Mouse (Mus musculus) lung, postnatal 0 days (tissue): ENCODE measurements around the gene Krt33a. TPM values are rescaled to one million over a fixed set of nuclear protein-coding genes. Genes with fewer than 3 reads are reported as not detected.

Experiments
- ATAC-seq: fragments of 200-750 bp; cut with Nextera tagmentation; 2 replicates; pipeline ENCODE4 v1.8.0; 2017; ENCODE audit warnings: moderate library complexity
- DNase-seq: peaks from one replicate; pipeline ENCODE4 v3.0.0-alpha.2; 2016; ENCODE audit warnings: low spot score
- H3K27ac ChIP-seq: fragments of 300-500 bp; sonication (generic); 2 replicates; pipeline ENCODE4 v1.5.1; 2014; ENCODE audit warnings: antibody characterized with exemption, mild to moderate bottlenecking, low read length, mixed read lengths
- H3K27me3 ChIP-seq: fragments of 300-500 bp; sonication (generic); replicated peaks from 2 replicates; pipeline ENCODE4 v1.6.1; 2014; ENCODE audit warnings: low read length, mixed read lengths; ENCODE audit not compliant: insufficient read depth
- H3K36me3 ChIP-seq: fragments of 300-500 bp; sonication (generic); 2 replicates; pipeline ENCODE4 v1.6.1; 2014; ENCODE audit warnings: low read length, mixed read lengths; ENCODE audit not compliant: insufficient read depth
- H3K4me1 ChIP-seq: fragments of 300-500 bp; sonication (generic); 2 replicates; pipeline ENCODE4 v1.6.1; 2014; ENCODE audit warnings: antibody characterized with exemption, low read depth, low read length, mixed read lengths; ENCODE audit not compliant: insufficient read depth
- H3K4me2 ChIP-seq: fragments of 300-500 bp; sonication (generic); replicated peaks from 2 replicates; pipeline ENCODE4 v1.6.1; 2014; ENCODE audit warnings: low read depth, mild to moderate bottlenecking, low read length, moderate library complexity, mixed read lengths
- H3K4me3 ChIP-seq: fragments of 300-500 bp; sonication (generic); 2 replicates; pipeline ENCODE4 v1.5.1; 2014; ENCODE audit warnings: low read depth, low read length
- H3K9ac ChIP-seq: fragments of 300-500 bp; sonication (generic); replicated peaks from 2 replicates; pipeline ENCODE4 v1.6.1; 2014; ENCODE audit warnings: low read depth, mild to moderate bottlenecking
- H3K9me3 ChIP-seq: fragments of 300-500 bp; sonication (generic); 2 replicates; pipeline ENCODE4 v1.6.1; 2016; ENCODE audit warnings: low read length, mixed read lengths
- CTCF ChIP-seq: IDR thresholded peaks from 2 replicates; pipeline ENCODE4 v1.5.1; 2016; ENCODE audit warnings: antibody characterized with exemption, mild to moderate bottlenecking
- EP300 ChIP-seq: IDR thresholded peaks from 2 replicates; pipeline ENCODE4 v1.6.1; 2016; ENCODE audit warnings: antibody characterized with exemption, mild to moderate bottlenecking, control low read depth
- WGBS: fragments of 180-500 bp; shearing (Covaris S2); extraction: QIAGEN DNeasy Blood & Tissue Kit; methylation state at CpG from one replicate; pipeline ENCODE4 v1.1.7; 2014; 5-methylcytosine and 5-hydroxymethylcytosine counted together
- polyA plus RNA-seq: library from polyadenylated mRNA; unstranded; fragments of >200 nt; fragmentation: Nextera tagmentation; extraction: Ambion mirVana; gene quantifications from 2 replicates; pipeline ENCODE4 v1.2.1, GENCODE M21; 2015

Gene Krt33a
- polyA plus RNA-seq, 1 experiment from 2014 or later = 0.23 TPM

DNA sequence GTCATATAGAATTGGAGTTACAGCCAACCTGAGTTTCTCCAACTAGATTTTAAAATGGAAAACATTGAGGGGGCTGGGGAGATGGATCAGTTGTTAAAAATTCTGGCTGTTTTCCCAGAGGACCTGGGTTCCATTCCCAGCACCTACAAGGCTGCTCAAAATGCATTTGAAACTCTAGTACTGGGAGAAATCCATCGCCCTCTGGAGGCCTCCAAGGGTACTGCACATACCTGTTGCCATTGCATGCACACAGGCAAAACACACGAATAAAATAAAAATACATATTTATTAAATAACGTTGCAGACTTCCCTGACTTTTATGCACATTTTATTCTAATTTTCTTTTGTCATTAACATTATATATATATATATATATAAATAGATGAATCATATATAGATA, 9.4 kb downstream of the Krt33a start:
- no peak for DNase-seq
- no peaks in the 10 kb centered on the region for H3K4me1 ChIP-seq
- no peaks in the 10 kb centered on the region for H3K9me3 ChIP-seq
- no peak overlapping the region for H3K9ac ChIP-seq
- no peak overlapping the region for H3K27ac ChIP-seq
- H3K4me2 ChIP-seq = no peak overlapping the region
- 56% methylated on average over 3 of the region's 3 CpGs for WGBS
- H3K36me3 ChIP-seq = no peaks in the 10 kb centered on the region
- no peak for ATAC-seq
- TF ChIP-seq EP300 = no peak
- TF ChIP-seq CTCF = peak; percentile 54
- H3K4me3 ChIP-seq = no peak overlapping the region
- no peaks in the 10 kb centered on the region for H3K27me3 ChIP-seq

DNA sequence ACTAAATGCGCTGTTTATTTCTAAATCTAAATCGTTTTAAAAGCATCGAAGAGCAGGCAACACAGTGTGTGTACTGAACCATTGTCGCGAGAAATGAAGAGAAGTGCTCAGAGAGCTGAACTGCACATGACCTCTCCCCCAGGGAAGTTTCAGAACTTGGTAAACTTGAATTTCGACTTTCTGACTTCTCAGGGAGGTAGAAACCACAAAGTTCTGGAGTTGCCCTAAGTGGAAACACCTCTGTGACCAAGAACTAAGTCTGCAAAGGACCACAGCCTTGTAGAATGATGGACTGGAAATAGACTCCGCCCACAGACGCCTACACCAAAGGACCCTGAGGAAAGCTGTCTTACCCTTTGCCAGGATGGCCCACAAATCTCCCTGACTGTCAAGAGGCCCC, 10.1 kb downstream of the Krt33a start:
- H3K27me3 ChIP-seq = no peaks in the 10 kb centered on the region
- peak; percentile 55 for ATAC-seq

DNA sequence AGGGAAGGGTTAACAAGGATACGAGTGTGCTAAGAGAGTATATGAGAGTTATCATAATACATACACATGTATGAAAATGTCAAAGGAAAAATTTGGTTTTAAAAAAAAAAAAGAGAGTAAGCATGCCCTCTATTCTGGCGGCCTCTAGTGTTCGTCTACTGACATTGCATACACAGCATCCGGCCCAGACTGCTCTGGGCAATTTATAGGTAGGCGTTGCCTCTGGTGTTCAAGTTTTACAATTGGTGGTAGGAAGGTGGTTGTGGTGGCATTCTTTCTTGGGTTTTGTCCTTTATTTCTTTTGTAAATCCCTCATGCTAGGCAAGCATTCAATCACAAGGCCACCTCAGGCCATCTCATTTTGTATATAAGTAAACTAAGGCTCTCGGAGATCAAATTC, 11.2 kb downstream of the Krt33a start:
- Histone ChIP-seq H3K9me3 (no peaks in the 10 kb centered on the region), H3K4me3 (no peak overlapping the region), H3K27ac (no peak overlapping the region), H3K9ac (no peak overlapping the region), H3K27me3 (no peaks in the 10 kb centered on the region), H3K36me3 (no peaks in the 10 kb centered on the region), H3K4me2 (no peak overlapping the region), H3K4me1 (no peaks in the 10 kb centered on the region)
- no peak for ATAC-seq
- WGBS = 20% methylated on average over 6 of the region's 6 CpGs
- no peak for TF ChIP-seq EP300
- peak; percentile 86 for TF ChIP-seq CTCF
- peak; percentile 79 for DNase-seq

More for the DNA sequence above, 10.1 kb downstream of the Krt33a start:
- no peak overlapping the region for H3K27ac ChIP-seq
- H3K4me2 ChIP-seq = no peak overlapping the region
- H3K9ac ChIP-seq = no peak overlapping the region
- WGBS = 54% methylated on average over 8 of the region's 8 CpGs
- DNase-seq = peak; percentile 54
- no peaks in the 10 kb centered on the region for H3K36me3 ChIP-seq
- TF ChIP-seq EP300 (no peak), CTCF (no peak)
- no peaks in the 10 kb centered on the region for H3K9me3 ChIP-seq
- H3K4me1 ChIP-seq = no peaks in the 10 kb centered on the region
- H3K4me3 ChIP-seq = no peak overlapping the region

DNA sequence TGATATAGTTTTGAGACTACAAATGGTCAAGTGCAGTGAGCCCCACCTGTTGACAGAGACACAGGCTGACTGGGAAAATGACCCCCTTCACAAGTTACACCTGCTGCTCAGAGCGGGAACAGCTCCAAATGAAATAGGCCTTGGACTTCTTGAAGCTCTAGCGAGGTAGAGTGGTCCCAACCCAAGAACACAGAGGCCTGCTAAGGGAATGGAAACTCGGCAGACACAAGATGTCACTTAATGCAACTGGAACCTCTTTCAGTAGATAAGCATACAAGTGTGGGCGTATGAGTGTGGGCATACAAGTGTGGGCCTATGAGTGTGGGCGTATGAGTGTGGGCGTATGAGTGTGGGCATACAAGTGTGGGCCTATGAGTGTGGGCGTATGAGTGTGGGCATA, 16.9 kb downstream of the Krt33a start:
- Histone ChIP-seq H3K4me2 (no peak overlapping the region), H3K4me3 (no peak overlapping the region), H3K27ac (no peak overlapping the region), H3K36me3 (no peaks in the 10 kb centered on the region), H3K4me1 (no peaks in the 10 kb centered on the region), H3K27me3 (no peaks in the 10 kb centered on the region), H3K9ac (no peak overlapping the region), H3K9me3 (no peaks in the 10 kb centered on the region)
- 65% methylated on average over 7 of the region's 7 CpGs for WGBS
- TF ChIP-seq CTCF (no peak), EP300 (no peak)
- DNase-seq = no peak
- ATAC-seq = 0 out of 2 replicates have a peak, but pooled peaks have one; percentile 17

DNA sequence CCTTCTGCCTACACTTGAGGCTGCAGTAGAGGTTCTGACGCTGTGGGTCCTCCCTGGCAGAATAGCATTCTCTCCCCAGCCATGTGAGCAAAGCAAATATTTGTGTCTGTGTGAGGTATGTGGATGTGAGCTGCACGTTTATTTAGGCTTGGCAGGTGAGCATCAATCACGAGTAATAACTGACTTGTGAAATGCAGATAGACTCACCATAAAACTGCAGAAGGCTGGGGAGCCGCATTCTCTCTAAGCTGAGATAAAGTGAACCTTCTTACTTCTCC, 21.7 kb downstream of the Krt33a start:
- H3K27ac ChIP-seq = no peak overlapping the region
- H3K36me3 ChIP-seq = no peaks in the 10 kb centered on the region
- no peak for TF ChIP-seq CTCF
- no peak for TF ChIP-seq EP300
- no peak overlapping the region for H3K4me2 ChIP-seq
- H3K9me3 ChIP-seq = no peaks in the 10 kb centered on the region
- H3K27me3 ChIP-seq = no peaks in the 10 kb centered on the region
- no peak overlapping the region for H3K9ac ChIP-seq
- DNase-seq (peak; percentile 18), ATAC-seq (peak; percentile 75)
- WGBS = 25% methylated on average over 4 of the region's 4 CpGs
- no peaks in the 10 kb centered on the region for H3K4me1 ChIP-seq
- no peak overlapping the region for H3K4me3 ChIP-seq

DNA sequence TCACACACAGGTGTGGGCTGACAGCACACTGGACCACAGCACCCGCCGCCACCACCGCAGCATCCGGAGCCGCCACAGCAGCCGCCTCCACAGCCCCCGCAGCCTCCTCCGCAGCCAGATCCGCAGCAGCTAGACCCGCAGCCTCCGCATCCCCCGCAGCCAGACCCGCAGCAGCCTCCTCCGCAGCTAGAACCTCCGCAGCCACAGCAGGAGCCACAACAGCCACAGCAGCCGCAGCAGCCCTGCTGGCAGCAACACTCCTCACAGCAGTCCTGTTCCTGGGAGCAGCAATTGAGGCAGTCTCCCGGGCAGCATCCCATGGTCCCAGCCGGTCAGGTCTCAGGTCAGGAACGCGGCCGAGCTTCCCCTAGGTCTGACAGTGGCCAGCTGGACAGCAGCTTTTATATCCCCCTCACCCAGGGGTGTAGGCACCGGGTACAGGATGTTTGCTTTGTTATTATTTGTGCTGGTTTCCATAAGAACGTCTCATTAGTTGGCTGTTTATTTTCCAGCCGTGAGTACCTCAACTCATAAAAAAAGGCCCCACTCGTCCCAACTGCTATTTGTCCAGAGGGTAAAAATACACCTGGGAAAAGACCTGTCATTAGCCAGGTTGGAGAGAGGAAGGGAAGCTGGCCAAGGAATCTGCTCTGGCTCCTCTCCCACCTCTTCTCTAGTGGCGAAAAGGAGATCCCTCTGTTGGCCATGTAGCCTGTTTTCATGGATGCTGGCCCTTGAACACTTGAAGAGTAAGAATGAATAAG, 22.2 kb downstream of the Krt33a start, which contains the start of gene Krtap17-1:
Gene Krtap17-1, minus strand, starts transcription at position 375 of the 764 bp plus-strand sequence.
- H3K4me2 ChIP-seq = no peak within 1 kb of the TSS
- H3K4me3 ChIP-seq = no peak within 1 kb of the TSS
- 12% methylated on average over 23 of the region's 26 CpGs for WGBS

More for the DNA sequence above, 22.2 kb downstream of the Krt33a start, which contains the start of gene Krtap17-1:
- Histone ChIP-seq H3K27me3 (no peaks in the 10 kb centered on the region), H3K9me3 (no peaks in the 10 kb centered on the region), H3K27ac (no peak within 1 kb of the TSS), H3K4me1 (no peaks in the 10 kb centered on the region), H3K9ac (no peak within 1 kb of the TSS), H3K36me3 (no peaks in the 10 kb centered on the region)
- DNase-seq (no peak), ATAC-seq (peak; percentile 58)
- TF ChIP-seq EP300 = no peak
- TF ChIP-seq CTCF = no peak; the same call in 1 of the 2 replicates
